Mouse (Mus musculus) WW6 (cell line): Measurements from ENCODE around the gene Fezf1.

Experiments used
- DNase-seq: peaks from one replicate; pipeline ENCODE4 v3.0.0-alpha.2; 2013; ENCODE audit warnings: low read depth, low spot score

The Fezf1 gene

DNA sequence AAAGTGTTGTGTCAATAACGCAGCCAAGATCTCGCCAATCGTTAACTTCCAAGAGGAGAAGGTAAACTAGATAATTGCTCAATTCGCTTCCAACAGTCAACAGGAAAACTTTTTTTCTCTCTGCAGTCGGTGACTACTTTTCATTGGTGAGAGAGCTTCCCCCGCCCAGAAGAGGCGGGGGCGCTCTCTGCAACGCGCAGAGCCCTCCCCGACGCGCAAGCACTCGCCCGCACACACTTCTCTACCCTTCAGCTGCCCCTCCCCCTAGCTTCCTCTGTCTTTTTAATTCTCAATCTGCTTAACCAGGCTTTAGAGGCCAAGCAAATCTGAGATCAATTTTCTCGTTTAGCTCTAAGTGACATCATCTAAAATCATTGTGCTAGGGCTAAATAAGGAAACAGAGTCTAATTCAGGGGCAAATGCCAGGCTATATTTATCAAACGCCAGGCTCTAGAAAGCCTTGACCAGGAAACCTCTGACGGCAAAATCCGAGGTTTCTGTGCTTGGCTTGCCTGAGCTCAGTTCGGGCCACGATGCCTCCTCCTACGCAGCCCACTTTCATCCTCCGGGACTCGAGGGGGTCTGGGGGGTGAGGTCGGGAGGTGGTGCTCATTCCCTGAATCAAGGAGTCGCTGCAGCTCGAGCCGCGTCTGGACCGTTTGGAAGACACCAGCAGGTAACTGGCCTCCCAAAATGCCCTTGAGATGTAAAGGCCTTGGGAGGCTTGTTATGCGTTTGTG lies at the start of gene Fezf1:
Gene Fezf1 (minus strand): TSS at position 50 of the 740 bp plus-strand sequence.
- DNase-seq = no peak

DNA sequence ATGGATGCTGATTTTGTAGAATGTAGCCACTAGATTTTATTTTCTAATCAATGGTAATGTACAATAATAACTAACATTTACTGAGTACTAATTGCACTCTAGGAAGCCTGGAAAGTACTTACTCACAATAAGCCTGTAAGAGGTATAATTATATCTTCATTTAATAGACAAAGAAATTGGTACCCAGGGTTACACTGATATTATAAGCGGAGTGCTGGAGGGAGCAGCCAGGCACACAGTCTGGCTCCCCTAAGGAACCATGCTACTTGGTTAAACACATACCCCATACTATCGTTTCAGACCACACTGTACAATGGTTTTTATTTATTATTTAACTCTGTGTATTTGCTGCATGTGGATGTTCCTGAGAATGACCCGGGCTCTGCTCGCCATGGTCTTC lies 46.5 kb upstream of the Fezf1 start:
- DNase-seq = no peak

DNA sequence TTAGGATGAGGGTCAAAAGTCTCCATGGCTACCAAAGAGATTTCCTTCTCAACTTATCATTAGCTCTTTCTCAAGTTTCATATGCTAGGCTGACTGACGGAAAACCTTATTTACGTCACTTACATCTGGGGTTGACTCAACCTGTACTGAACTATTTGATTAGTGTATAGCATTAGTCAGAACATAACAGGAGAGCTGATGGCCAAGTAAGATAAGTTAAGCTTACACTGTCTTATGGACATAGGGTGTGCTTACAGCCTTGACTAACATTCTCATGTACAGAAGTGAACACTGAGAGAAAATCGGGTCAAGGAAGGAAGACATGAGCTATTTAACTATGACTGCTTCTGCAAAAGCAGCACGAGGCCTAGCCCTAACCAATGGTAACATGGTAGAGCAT lies 40.6 kb upstream of the Fezf1 start:
- no peak for DNase-seq

DNA sequence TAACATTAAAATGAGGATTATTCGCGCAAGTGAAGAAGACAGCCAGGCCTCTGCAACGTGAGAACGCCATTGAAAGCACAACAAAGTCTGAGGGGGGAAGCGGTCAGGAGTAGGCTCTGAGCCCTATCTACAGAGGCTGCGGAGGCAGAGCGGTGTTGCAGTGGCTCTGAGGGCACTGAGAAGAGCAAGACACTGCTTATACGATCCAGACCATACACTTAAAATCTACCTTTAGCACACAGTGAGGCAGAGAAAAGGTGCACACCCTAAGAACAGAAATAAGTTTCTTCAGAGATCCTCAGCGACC lies 33.3 kb upstream of the Fezf1 start:
- no peak for DNase-seq

DNA sequence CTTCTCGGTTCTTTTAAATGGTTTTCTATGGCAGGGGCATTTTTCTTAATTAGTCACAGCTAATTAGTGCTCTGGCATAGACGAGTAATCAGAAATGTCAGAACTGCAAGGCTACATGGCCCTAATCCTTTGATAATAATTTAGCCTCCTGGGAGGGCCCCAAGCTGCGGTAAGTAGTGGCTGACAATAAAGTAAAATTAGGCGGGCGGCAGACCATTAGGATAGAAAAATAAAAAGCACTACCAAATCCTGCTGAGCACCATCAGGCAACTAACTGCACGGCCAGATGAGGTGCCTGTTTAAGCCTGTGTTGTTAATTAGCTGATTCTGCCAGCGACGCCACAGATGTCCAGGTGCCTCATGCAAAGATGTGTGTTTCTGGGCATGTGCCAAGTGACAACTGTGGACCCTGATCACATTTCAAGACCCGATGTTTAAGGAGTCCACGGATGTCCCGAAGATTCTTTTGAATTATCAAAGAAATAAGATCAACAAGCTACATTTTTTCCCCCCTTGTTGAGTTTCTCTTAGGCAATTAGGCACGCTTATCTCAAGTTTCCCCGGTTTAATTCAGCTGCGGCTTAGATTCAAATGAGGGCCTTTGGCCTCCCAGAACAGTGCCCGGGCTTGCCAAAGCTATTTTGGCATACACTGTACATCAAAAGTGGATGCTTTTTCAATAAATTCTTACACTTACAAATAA lies 32.8 kb upstream of the Fezf1 start:
- no peak for DNase-seq

DNA sequence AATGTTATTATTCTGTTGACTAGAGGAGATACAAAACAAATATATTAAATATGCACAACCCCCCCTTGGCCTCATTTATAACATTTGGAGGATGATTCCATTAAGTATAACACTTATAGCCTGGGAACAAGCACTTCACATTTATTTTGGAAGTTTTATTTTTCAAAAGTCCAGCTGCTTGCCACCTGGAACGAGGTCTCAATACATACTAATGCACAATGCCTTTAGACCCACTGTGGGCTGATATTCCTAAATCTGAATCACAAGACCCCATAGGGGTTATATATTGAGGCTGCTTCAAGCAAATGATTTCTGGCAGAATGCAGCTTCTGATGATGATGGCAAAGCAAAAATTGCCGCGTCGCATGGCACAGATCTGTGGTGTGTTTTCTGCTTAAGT lies 25.3 kb upstream of the Fezf1 start:
- DNase-seq = no peak

DNA sequence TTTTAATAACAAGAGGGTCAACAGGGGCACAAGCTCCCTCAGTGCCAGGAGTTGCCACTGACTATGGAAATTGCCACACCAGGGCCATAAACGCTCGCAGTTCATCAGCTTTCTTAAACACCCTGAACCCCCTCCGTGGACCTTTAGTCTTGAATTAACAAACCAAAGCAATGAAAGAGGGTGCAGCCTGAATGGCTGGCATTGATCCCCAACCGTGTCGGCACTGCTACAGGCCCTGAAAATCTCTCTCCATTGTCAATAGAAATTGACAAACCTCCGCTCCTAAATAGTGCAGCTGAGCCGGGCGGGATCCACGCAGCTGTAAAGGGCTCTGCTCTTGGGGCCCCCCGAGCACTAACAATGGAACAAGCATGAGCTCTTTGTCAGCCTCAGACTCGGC lies 24.8 kb upstream of the Fezf1 start:
- DNase-seq = no peak

DNA sequence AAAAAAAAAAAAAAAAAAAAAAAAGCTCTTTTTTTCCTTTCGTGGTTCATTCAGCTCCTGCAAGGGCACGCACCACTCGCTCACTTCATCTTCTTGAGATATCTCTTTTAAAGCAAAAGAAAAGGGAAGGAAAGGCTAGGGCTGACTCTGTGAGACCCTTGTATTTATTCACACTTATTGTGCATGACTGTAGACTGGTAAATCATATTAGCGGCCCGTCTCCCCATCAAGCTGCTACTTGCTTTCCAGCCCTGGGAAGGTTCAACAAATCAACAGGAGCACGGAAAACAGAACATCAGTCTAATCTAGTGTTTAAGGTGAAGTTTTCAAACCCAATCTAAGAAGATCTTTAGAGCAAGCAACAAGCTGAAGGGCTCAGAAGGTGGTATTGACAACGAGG lies 24.4 kb upstream of the Fezf1 start:
- DNase-seq = no peak

DNA sequence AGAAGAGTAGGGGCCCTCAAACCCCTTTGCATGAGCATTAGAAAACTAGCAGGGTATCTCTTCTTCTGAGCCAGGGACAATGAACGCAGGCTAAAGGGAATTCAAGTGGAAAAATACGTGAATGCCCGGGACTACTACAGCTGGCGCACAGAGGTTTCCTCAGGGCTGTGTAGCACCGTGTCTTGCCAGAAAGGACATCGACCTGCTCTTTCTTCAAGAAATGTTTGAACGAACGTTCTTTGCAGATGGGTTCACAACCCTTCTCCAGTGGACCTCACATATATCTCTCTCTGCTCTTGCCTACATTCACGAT lies 12.5 kb upstream of the Fezf1 start:
- no peak for DNase-seq

DNA sequence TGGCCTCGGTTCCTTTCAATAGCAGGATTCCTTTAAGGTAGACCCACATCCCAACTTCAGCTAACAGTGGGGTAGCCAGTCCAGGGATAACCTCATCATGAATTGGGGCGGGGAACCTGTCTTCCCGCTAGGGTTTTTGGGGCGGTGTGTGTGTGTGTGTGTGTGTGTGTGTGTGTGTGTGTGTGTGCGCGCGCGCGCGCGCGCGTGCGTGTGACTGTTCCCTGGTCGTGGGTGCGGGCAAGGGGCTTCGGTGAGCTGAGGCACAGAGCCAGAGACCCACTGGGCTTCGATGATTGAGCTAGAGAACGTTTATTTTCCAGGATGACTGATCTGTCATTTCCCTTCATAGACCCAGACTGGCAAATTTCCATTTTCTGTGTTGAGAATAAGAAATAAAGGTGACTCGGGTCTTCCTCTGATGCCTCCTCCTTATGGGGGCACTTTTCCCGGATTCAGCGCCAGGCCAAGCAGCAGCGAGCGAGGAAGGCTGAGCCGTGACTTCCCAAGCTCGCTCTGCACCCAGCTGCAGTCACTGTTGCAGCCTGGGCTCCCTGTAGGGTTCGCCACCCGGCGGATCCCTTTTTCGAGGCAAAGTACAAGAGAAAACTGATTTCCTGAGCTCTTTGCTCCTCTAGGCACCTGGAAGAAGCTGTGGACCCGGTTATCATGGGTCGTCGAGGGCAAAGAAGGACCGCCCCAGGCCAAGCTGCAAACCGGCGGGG lies 12.0 kb upstream of the Fezf1 start:
- DNase-seq = no peak

DNA sequence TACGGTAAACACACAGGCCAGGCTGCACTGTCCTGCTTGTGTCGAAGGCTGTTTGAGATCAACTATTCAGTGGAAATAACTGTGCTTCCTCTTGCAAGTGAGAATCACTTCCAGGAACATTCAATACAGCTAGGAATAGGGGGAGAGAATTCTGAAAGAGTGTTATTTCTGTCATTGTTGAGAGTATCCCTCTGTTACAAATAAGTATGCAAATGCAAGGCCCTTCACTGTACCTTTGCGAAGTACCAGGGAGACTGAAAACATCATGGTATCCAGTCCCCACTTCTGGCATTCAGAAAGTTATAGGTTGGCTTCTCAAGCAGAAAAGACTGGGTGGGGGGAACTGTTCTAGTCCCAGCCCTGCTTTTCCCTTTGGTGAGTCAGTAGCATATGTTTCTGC lies 9.8 kb upstream of the Fezf1 start:
- DNase-seq = no peak

DNA sequence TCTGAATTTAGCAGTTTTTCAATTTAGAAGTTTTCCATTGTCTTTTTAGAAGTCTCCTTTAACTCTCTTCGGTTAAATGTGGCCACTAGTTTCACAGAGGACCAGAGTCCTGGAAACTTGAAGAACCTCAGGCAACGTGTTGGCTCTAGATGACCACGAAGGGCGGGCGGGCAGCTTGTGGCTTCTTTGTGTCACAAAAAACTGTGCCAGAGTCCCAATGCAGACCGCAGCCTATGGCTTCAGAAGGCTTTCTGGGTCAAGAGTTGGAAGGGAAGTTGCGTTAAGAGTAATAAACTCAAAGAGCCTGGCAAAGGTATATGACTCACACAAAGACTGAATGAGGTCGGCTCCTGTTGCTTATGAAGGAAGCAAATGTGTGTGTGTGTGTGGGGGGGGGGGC lies 7.0 kb upstream of the Fezf1 start:
- DNase-seq = no peak

DNA sequence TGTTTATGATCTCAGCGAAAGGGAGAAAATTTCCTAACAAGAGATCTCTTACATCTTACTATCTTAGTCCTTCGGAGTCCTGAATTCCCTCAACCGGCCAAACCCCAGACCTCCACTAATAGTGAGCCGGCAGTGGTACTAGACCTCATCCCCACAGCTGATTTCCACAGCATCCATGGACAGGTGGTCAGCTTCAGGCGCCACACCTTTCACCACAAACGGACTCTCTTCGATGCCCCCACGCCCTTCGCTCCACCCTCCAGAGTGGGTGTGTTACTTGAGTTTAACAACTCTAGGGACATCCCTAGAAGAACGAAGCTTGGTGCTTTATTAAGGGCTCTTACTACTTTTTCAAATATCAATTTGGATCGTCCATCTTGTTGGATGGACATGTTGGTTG lies 6.5 kb upstream of the Fezf1 start:
- DNase-seq = no peak

DNA sequence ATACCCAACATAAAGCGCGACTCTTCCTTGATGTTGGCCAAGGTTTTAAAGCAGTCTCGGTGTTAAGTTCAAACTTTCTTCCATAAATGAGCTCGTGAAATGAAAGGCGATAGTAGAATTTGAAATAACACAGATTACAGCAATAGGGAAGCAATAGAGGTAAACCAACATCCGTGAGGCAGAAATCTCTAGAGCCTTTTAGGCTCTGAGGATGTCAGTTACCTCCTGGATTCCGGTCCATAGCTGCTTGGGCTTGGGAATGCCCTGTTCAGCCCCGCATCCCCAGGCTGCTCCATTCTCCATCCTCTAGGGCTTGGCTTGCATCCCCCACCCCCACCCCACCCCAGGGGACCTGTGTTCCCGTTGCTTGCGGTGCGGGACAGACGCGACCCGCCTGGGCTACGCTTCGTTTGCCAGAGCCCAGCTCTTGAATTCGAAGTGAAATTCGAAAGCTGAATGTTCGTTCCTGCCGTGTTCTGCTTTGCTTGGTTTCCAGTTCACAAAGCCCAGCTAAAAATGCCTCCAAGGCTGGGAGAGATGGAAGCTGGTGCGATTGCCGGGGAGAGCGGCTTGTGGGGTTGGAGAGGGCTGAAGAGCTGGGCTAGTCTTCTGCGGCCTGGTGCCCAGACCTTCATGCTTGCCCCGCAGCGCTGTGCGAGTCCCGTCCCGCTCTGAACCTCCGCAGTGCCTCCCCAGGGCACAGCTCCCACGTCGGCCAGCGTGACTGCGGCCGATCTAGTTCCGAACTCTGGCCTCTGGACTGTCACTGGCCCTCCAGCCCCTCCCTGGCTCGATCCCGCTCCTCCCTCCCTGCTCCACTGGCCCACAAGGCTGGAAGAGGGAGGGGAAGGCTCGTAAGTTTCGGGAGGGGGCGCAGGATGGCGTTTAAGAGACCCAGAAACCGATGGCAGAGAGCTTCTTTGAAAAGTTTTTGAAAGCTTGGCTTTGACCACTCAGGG lies 5.5 kb upstream of the Fezf1 start:
- DNase-seq = no peak

DNA sequence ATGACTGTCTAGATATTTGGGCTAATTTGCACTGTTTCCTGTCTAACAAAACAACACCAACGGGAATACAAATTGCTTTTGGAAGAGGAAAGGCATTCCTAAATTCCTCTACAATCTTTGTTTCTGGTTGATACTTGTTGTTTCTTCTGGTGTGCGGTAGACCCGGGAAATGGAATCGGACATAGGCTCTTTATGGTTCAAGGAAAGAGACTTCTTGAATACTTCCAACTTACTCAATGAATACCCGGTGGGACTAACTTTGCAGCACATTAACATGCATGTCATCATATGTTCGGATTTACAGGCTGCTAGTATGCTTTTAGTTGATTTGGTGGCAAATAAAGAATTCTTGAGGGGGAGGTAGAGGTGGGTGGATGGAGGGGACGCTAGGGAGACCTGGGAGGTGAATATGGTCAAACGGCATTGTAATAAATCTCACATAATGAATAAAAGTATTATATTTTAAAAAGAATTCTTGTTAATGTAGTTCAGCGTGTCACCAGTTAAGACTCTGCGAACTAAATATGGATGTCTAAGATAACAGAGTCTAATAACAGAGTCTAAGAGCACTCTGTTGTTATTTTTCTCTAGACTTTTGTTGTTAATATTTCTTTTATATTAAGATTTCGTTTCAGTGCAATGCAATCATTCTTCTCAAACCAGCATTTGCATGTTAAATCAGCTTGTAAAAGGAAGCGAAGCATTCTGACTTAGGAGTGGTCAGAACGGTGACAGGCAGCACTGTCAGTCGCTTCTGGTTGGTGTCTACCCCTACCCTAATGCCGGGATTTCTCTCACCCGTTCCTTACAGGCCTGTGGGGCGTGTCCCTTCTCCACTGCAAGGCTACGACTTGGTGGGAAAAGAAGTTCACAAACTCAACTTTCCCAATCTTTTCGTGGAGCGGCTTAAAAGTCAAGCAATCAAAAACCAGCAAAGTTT lies 4.3 kb upstream of the Fezf1 start:
- no peak for DNase-seq

DNA sequence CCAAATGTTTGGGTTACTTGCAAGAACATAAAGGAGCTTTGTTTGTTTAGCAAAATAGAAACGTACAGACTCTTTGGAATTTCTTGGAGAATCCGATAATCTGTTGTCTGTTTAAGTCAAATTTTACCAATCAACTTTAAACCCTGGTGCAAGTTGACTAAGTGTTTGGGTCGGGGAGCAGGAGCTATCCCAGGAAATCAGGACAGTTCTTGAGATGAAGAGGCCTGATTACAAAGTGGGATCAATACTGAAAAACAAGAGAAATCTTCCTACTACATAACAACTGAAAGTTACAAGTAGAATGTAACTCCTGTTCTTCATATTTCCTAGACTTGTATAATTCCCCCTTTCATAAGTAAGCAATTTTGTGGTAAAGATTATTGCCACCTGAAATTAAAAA lies 3.3 kb upstream of the Fezf1 start:
- DNase-seq = no peak

DNA sequence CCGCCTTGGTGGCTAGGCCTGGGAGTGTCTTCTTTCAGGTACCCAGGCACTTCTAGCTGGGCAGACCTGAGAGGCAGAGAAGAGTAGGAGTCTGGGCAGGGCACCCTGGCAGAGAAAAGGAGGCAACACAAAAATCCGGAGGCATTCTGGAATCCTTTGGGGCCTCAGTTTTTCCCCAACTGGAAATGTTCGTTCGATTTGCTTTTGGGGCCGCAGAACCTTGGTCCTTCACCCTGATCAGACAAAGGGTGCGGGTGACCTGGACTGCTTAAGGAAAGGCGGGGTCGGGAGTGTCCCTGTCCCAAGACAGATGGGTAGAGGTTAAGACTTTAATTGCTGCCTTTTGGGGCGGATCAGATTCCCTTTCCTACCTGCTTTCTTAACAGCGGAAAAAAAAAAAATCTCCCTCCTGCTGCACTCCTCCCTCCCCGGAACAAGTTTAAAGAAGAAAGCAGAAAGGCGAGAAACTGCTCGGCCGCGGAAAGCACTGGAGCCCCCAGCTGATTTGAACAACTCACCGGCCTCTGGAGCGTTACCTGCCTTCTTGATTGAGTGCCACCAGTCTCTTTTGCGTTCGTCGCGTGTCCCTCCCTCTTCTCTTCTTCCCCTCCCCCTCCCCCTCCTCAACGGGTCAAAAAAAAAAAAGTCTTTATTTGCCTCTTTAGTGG lies 2.3 kb upstream of the Fezf1 start:
- DNase-seq = no peak

DNA sequence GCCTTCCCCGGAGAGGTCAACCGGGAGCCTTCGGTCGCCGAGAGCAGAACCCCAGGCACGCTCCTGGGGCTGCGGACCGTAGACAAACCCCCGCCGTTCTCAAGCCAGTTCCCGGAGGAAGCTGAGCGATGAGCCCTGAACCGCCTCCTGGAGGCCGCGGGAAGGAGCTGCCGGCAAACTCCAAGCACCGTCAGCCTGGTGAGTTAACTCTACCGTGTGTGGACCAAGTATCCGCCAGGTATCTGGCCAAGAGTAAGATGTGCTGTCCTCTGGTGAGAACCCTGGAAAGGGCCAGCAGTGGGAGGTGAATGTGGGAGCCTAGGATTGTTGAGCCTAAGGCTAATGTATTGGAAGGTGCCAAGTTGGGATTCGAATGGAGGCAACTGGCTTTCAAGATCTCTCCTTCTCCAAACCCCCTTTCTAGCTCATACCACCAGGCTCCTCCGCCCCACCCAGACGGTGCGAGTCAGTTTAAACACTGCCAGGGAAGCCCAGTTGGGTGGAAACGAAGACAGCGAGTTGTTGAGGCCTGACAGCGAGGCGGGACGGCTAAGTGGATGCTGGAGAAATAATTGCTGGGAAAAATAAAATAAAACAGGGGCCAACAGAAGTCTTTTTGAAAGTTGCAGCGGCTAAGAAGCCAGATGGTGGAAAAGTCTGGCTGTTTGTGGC lies 1.6 kb upstream of the Fezf1 start:
- no peak for DNase-seq

DNA sequence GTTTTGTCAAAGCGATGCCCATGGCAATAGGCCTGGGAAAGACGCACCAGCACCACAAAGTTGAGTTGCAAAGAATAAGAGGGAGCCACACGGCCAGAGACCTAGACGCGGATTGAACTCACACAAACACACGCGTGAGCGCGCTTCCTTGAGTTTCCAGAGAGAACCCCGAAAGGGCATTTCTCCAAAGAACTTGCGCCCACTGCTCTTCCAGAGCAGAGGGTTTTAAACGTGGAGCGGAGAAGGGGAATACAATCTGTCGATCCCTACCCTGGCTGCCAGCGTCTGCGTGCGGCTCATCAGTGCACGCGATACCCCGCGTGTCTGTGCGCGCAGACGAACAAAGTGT lies 865 bp upstream of the Fezf1 start:
- no peak for DNase-seq
